Mouse (Mus musculus) forebrain, embryonic 11.5 days (tissue): ENCODE measurements around the gene Tigd4. TPM values are rescaled to one million over a fixed set of nuclear protein-coding genes. Genes with fewer than 3 reads are reported as not detected.

Source experiments
- ATAC-seq: fragments of 200-750 bp; cut with Nextera tagmentation; replicated peaks from 2 replicates; pipeline ENCODE4 v1.8.0; 2017; ENCODE audit warnings: moderate TSS enrichment; ENCODE audit not compliant: low FRiP score
- DNase-seq: peaks from one replicate; pipeline ENCODE4 v3.0.0-alpha.2; 2017; ENCODE audit warnings: low spot score
- H3K27ac ChIP-seq: fragments of 300-500 bp; sonication (generic); 2 replicates; pipeline ENCODE4 v1.5.1; 2014; ENCODE audit warnings: low read depth, low read length
- H3K27me3 ChIP-seq: fragments of 300-500 bp; sonication (generic); 2 replicates; pipeline ENCODE4 v1.6.1; 2014; ENCODE audit warnings: mild to moderate bottlenecking, low read length, mixed read lengths; ENCODE audit not compliant: control insufficient read depth, insufficient read depth
- H3K36me3 ChIP-seq: fragments of 300-500 bp; sonication (generic); 2 replicates; pipeline ENCODE4 v1.6.1; 2014; ENCODE audit warnings: mild to moderate bottlenecking, low read length, moderate library complexity, mixed read lengths; ENCODE audit not compliant: control insufficient read depth, insufficient read depth
- H3K4me1 ChIP-seq: fragments of 300-500 bp; sonication (generic); replicated peaks from 2 replicates; pipeline ENCODE4 v1.6.1; 2014; ENCODE audit warnings: low read length, mixed read lengths; ENCODE audit not compliant: control insufficient read depth, insufficient read depth
- H3K4me2 ChIP-seq: fragments of 300-500 bp; sonication (generic); 2 replicates; pipeline ENCODE4 v1.6.1; 2014; ENCODE audit warnings: low read depth, mild to moderate bottlenecking, low read length, moderate library complexity, mixed read lengths; ENCODE audit not compliant: severe bottlenecking
- H3K4me3 ChIP-seq: fragments of 300-500 bp; sonication (generic); 2 replicates; pipeline ENCODE4 v1.5.1; 2014; ENCODE audit warnings: low read depth, low read length
- H3K9ac ChIP-seq: fragments of 300-500 bp; sonication (generic); 2 replicates; pipeline ENCODE4 v1.6.1; 2014; ENCODE audit warnings: low read length
- H3K9me3 ChIP-seq: fragments of 300-500 bp; sonication (generic); 2 replicates; pipeline ENCODE4 v1.6.1; 2016; ENCODE audit warnings: low read length, mixed read lengths; ENCODE audit not compliant: control insufficient read depth
- WGBS: fragments of 180-500 bp; shearing (Covaris S2); extraction: QIAGEN DNeasy Blood & Tissue Kit; methylation state at CpG from one replicate; pipeline ENCODE4 v1.1.7; 2014; 5-methylcytosine and 5-hydroxymethylcytosine counted together
- polyA plus RNA-seq: library from polyadenylated mRNA; unstranded; fragments of >200 nt; fragmentation: Nextera tagmentation; extraction: Ambion mirVana; gene quantifications from 2 replicates; pipeline ENCODE4 v1.2.1, GENCODE M21; 2014

The Tigd4 gene
- polyA plus RNA-seq, 1 experiment from 2014 or later = not detected

DNA sequence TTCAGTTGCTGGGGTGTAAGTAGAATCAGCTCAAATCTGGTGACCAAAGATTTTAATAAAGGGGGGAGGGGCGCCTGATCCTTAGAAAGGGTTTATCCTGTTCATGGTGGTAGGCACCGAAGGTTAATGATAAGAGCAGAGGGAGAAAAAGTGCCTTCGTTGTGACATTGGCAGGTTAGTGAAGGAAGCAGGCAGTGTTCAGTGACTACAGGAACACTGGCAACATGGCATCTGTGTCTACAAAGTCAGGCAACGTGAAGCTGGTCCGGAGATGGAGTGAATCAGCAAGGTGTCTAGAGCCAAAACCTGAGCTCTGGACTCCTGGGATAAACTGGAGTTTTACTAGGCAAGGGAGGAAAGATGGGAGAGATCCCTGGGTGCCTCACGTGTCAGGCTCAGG is 5.4 kb downstream of the Tigd4 start:
- H3K4me1 ChIP-seq = peaks cover 5% of the 10 kb centered on the region; the same call in 1 of the 2 replicates
- H3K9ac ChIP-seq = no peak overlapping the region
- no peaks in the 10 kb centered on the region for H3K9me3 ChIP-seq
- H3K4me2 ChIP-seq = no peak overlapping the region
- 90% methylated on average over 6 of the region's 6 CpGs for WGBS
- no peaks in the 10 kb centered on the region for H3K36me3 ChIP-seq
- H3K27me3 ChIP-seq = no peaks in the 10 kb centered on the region
- no peak for ATAC-seq
- H3K4me3 ChIP-seq = no peak overlapping the region
- no peak overlapping the region for H3K27ac ChIP-seq
- DNase-seq = no peak

DNA sequence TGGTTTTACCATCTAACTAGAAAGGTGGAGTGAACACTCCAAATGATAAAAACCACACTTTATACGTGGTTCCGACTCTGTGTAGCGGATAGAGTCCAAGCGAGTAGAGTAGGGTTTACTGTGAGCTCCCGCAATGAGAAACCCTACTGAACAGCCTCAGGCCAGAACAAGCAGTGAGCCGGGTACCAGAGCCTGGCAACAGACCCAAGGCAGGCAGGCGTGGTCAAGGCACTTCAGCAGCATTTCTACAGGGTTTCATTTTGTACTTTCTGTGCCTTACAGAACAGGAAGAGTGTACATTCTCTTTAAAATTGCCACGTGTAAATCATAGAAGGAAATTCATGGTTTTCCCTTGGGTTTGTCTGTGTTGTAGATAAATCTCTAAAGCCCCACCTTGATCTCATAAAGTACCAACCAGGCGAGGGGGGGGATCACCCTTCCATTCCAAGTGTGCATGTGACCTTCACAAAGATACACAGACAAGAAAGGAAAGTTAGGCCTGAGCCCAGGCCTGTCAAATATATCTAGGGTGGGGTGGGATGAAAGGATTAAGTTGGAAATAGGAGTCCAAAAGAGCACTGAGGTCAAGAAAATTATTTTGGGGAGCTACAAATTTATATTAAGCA is 8.6 kb downstream of the Tigd4 start:
- Histone ChIP-seq H3K27ac (no peak overlapping the region), H3K4me2 (no peak overlapping the region), H3K4me3 (no peak overlapping the region), H3K9ac (no peak overlapping the region), H3K9me3 (no peaks in the 10 kb centered on the region), H3K4me1 (no peaks in the 10 kb centered on the region), H3K36me3 (no peaks in the 10 kb centered on the region), H3K27me3 (no peaks in the 10 kb centered on the region; the same call in 1 of the 2 replicates)
- no peak for DNase-seq
- 87% methylated on average over 9 of the region's 9 CpGs for WGBS
- ATAC-seq = no peak

- 95% methylated on average over 2 of the region's 2 CpGs for WGBS
- H3K27me3 ChIP-seq = no peaks in the 10 kb centered on the region; the same call in 1 of the 2 replicates
- no peaks in the 10 kb centered on the region for H3K9me3 ChIP-seq
- H3K36me3 ChIP-seq = no peaks in the 10 kb centered on the region
- no peak overlapping the region for H3K4me2 ChIP-seq
- H3K4me3 ChIP-seq = no peak overlapping the region
- DNase-seq (no peak), ATAC-seq (no peak)
- no peaks in the 10 kb centered on the region for H3K4me1 ChIP-seq
- no peak overlapping the region for H3K9ac ChIP-seq
- H3K27ac ChIP-seq = no peak overlapping the region
Observed at GRCm38 (mm10) chr3:84602759-84603158, 9.4 kb downstream of the Tigd4 start.

DNA sequence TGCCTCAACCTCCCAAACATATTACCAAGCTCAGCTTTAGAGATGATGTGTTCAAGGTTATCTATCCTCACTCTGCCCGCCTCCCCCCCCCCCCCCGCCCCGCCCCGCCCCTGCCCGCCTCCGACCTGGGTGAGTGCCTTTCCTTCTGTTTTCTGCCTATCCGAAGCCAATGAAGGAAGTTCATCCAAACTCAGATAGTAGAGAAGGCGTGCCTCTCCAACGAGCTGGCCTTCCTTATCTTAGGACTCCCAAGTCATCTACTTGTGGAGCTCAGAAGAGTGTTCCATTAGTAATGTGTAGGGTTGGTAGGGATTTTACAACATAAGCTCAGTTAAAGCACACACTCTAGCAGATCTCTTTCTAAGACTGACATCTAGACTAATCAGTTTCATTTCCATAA is 9.8 kb downstream of the Tigd4 start:
- DNase-seq (no peak), ATAC-seq (no peak)
- Histone ChIP-seq H3K9me3 (no peaks in the 10 kb centered on the region), H3K36me3 (no peaks in the 10 kb centered on the region), H3K4me1 (no peaks in the 10 kb centered on the region), H3K9ac (no peak overlapping the region), H3K4me3 (no peak overlapping the region), H3K27ac (no peak overlapping the region), H3K4me2 (no peak overlapping the region), H3K27me3 (no peaks in the 10 kb centered on the region; the same call in 1 of the 2 replicates)
- WGBS = 75% methylated on average over 9 of the region's 9 CpGs

DNA sequence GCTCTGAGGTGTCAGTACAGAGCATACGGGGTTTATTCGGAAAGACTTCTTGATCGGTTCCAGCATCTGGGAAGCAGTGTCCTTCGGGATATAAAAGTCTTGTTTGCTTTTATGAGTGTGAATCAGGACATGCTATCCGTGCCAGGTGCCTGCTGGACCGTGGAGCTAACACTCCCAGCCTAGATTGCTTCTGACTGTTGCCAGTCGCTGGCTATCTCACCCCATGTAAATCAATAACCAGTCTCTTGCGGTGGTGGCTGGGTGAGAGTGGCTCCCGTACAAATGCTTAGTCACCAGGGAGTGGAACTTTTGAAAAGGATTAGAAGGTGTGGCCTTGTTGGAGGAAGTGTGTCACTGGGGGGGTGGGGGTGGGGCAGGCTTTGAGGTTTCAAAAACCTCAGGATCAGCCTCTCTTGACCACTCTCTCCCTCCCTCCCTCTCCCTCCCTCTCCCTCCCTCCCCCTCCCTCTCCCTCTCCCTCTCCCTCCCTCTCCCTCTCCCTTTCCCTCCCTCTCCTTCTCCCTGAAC is 16.9 kb downstream of the Tigd4 start:
- no peak overlapping the region for H3K4me3 ChIP-seq
- 90% methylated on average over 9 of the region's 9 CpGs for WGBS
- no peak for ATAC-seq

DNA sequence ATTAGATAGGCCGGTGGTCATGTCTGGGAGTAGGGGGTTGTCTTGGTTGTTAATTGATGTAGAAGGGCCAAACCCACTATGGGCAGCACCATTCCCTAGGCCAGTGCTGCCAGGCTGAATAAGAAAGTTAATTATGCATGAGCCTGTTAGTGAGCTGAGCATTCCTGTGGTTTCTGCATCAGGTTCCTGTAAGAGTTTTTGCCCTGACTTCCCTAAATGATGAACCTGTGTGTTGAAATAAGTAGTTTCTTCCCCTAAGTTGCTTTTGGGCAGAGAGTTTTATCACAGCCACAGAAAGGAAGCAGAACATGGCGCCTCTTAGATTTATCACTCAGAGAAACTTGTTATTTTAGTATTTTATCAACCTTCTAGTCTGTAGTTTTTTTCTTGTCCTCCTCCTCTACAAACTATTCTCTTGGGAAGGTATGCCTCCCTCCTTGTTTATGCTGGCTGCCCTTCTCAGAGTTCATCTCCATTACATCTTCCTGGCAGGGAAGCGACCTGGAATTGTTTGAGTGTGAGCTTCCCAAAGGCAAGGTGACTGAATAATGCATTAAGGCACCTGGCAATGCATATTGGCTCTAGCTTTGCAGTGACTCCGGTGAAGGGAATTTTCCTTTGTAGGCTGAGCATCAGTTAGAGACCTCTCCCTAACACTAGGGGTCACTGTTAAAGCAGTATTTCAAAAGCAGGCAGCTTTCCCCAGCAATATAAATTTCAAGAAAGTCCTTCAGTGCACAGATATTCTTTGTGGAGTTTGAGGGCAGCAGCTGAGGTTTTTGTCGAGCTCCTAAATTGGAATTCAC is 21.9 kb downstream of the Tigd4 start:
- ATAC-seq = no peak
- Histone ChIP-seq H3K9ac (no peak overlapping the region), H3K4me2 (no peak overlapping the region), H3K27ac (no peak overlapping the region), H3K4me1 (no peaks in the 10 kb centered on the region), H3K36me3 (no peaks in the 10 kb centered on the region), H3K4me3 (no peak overlapping the region), H3K9me3 (no peaks in the 10 kb centered on the region), H3K27me3 (no peaks in the 10 kb centered on the region)
- 32% methylated on average over 5 of the region's 5 CpGs for WGBS
- no peak for DNase-seq

More for the DNA sequence above, 16.9 kb downstream of the Tigd4 start:
- Histone ChIP-seq H3K36me3 (no peaks in the 10 kb centered on the region), H3K4me2 (no peak overlapping the region), H3K4me1 (no peaks in the 10 kb centered on the region), H3K27ac (no peak overlapping the region), H3K9me3 (no peaks in the 10 kb centered on the region), H3K9ac (no peak overlapping the region), H3K27me3 (no peaks in the 10 kb centered on the region)
- no peak for DNase-seq

- Histone ChIP-seq H3K4me2 (no peak overlapping the region), H3K9me3 (no peaks in the 10 kb centered on the region), H3K4me1 (no peaks in the 10 kb centered on the region), H3K27ac (no peak overlapping the region), H3K36me3 (no peaks in the 10 kb centered on the region), H3K4me3 (no peak overlapping the region), H3K27me3 (no peaks in the 10 kb centered on the region), H3K9ac (no peak overlapping the region)
- ATAC-seq (no peak), DNase-seq (no peak)
- 29% methylated on average over 7 of the region's 7 CpGs for WGBS
Observed at GRCm38 (mm10) chr3:84615856-84616225, 22.5 kb downstream of the Tigd4 start.

- WGBS = 82% methylated on average over 2 of the region's 2 CpGs
- no peaks in the 10 kb centered on the region for H3K9me3 ChIP-seq
- H3K27me3 ChIP-seq = no peaks in the 10 kb centered on the region
- no peak overlapping the region for H3K4me3 ChIP-seq
- ATAC-seq (no peak), DNase-seq (no peak)
- no peaks in the 10 kb centered on the region for H3K4me1 ChIP-seq
- H3K9ac ChIP-seq = no peak overlapping the region
- H3K4me2 ChIP-seq = no peak overlapping the region
- no peak overlapping the region for H3K27ac ChIP-seq
- H3K36me3 ChIP-seq = no peaks in the 10 kb centered on the region
Observed at GRCm38 (mm10) chr3:84618627-84619026, 25.3 kb downstream of the Tigd4 start.
